Mouse (Mus musculus): ENCODE data around the gene Klhl26. TPM values are rescaled to one million over a fixed set of nuclear protein-coding genes. Genes with fewer than 3 reads are reported as not detected.

Klhl26 gene
- polyA plus RNA-seq, 1 experiment from 2014 or later = 18.7 TPM

DNA sequence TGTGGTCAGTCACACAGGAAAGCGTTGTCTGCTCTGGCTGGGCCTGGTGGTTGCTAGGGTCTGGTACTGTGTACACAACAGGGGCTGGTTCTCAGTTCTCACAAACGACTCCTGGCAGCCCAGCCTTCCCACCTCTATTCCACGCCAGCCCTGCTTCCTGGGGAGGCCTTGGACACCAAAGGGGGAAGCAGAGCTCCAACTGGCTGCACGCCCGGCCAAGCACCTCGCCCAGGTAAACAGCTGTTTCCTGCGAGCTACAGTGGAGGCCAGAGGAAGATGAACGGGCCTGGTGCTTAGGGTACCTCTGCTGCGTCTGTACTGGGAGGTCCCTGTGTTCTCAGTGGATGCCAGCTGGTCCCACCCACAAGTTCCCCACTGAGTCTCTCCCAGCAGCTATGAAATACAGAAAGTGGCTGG, 67.3 kb downstream of the Klhl26 start:
- peaks cover 54% of the 10 kb centered on the region for H3K4me1 ChIP-seq (replicated peaks)
- 0 out of 2 replicates have a peak overlapping the region, but pooled peaks have one; percentile 10 for H3K9ac ChIP-seq
- H3K36me3 ChIP-seq = 0 out of 2 replicates have a peak, but pooled peaks cover 1% of the 10 kb centered on the region
- peak overlapping the region; percentile 89 for H3K27ac ChIP-seq
- no peaks in the 10 kb centered on the region for H3K9me3 ChIP-seq
- H3K4me3 ChIP-seq (replicated peaks) = no peak overlapping the region
- no peaks in the 10 kb centered on the region for H3K27me3 ChIP-seq (replicated peaks)
- peak overlapping the region; percentile 42 for H3K4me2 ChIP-seq (replicated peaks)
- peak; percentile 8; the same call in 1 of the 2 replicates for ATAC-seq
- WGBS = 25% methylated on average over 9 of the region's 9 CpGs

DNA sequence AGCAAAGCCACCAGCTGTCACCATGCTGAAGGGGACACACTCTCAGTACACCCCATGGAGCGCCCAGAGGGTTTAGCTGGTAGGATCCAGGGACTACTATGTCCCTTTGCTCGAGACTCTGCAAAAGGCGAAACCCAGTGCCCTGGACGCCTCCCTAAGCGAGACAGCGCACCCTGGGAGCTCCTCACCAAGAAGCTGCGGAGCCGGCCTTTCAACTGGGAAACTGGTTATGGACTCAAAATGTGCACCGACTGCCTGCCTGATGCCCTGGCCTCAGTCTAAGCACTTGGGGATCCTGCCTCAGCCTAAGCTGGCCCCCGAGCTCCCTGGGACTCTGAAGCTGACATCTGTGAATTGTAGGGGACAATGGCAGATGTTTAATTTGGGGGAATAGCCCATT, 67.7 kb downstream of the Klhl26 start:
- Histone ChIP-seq H3K4me3 (replicated peaks) (no peak overlapping the region), H3K4me2 (replicated peaks) (peak overlapping the region; percentile 42), H3K9me3 (no peaks in the 10 kb centered on the region), H3K9ac (0 out of 2 replicates have a peak overlapping the region, but pooled peaks have one; percentile 10), H3K27ac (peak overlapping the region; percentile 89), H3K4me1 (replicated peaks) (peaks cover 55% of the 10 kb centered on the region), H3K27me3 (replicated peaks) (no peaks in the 10 kb centered on the region), H3K36me3 (0 out of 2 replicates have a peak, but pooled peaks cover 4% of the 10 kb centered on the region)
- WGBS = 75% methylated on average over 10 of the region's 10 CpGs
- peak; percentile 0; the same call in 1 of the 2 replicates for ATAC-seq

DNA sequence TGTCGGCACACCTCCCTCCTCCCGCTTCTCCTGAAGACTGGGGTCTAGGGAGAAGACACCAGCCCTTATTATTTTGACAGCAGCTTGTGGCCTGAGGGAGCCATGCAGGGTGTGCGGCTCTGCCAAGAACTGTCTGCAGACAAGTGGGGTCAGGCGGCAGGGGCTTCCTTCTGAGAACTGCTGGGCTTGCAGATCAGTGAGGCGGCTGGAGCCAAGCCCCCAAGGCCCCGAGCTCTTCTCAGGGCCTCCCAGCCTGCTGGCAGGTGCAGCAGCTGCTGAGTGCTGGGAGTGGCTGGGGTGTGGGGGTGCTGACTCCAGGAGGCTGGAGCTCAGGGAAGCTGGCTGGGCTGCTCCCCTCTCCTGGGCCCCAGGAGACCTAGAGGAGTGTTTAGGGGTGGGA, 68.5 kb downstream of the Klhl26 start:
- H3K4me1 ChIP-seq (replicated peaks) = peaks cover 55% of the 10 kb centered on the region
- 29% methylated on average over 6 of the region's 6 CpGs for WGBS
- H3K9ac ChIP-seq = peak overlapping the region; percentile 26; the same call in 1 of the 2 replicates
- ATAC-seq = peak; percentile 85
- H3K27ac ChIP-seq = peak overlapping the region; percentile 89
- no peaks in the 10 kb centered on the region for H3K9me3 ChIP-seq
- no peak overlapping the region for H3K4me3 ChIP-seq (replicated peaks)
- no peaks in the 10 kb centered on the region for H3K27me3 ChIP-seq (replicated peaks)
- peak overlapping the region; percentile 42 for H3K4me2 ChIP-seq (replicated peaks)
- 0 out of 2 replicates have a peak, but pooled peaks cover 4% of the 10 kb centered on the region for H3K36me3 ChIP-seq

DNA sequence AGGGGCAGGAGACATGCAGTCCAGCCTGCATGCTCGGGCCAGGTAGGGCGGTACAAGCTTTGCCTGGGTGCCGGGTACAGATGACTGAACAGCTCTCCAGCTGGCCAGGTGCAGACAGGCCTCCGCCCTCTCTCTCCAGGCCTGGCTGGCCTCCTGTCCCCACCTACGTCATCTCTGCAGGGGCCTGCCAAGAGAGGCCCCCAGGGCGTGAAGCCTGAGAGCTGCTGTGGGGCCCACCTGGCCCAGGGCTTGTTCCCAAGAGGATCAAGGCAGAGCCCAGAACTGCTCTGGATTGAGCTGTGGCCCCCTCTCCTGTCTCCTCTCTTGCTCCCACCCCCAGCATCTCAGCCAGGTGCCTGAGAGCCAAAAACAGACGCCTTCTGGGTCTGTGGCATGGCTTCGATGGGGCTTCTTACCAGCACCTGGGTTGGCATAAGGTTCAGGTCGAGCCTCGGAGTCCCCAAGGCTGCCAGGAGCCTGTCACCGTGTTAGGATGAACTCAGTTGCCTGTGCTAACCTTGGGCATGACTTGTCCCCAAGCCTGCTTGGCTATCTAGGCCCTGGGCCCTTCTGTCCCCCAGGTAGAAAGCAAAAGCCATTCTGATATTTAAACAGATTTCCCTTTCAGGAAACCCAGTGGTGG, 70.2 kb downstream of the Klhl26 start:
- 0 out of 2 replicates have a peak overlapping the region, but pooled peaks have one; percentile 3 for H3K4me3 ChIP-seq (replicated peaks)
- H3K27me3 ChIP-seq (replicated peaks) = no peaks in the 10 kb centered on the region
- ATAC-seq = peak; percentile 79
- peaks cover 53% of the 10 kb centered on the region for H3K4me1 ChIP-seq (replicated peaks)
- 61% methylated on average over 11 of the region's 11 CpGs for WGBS
- peak overlapping the region; percentile 26; the same call in 1 of the 2 replicates for H3K9ac ChIP-seq
- H3K27ac ChIP-seq = peak overlapping the region; percentile 84
- no peaks in the 10 kb centered on the region for H3K9me3 ChIP-seq
- peak overlapping the region; percentile 41 for H3K4me2 ChIP-seq (replicated peaks)
- 0 out of 2 replicates have a peak, but pooled peaks cover 4% of the 10 kb centered on the region for H3K36me3 ChIP-seq

DNA sequence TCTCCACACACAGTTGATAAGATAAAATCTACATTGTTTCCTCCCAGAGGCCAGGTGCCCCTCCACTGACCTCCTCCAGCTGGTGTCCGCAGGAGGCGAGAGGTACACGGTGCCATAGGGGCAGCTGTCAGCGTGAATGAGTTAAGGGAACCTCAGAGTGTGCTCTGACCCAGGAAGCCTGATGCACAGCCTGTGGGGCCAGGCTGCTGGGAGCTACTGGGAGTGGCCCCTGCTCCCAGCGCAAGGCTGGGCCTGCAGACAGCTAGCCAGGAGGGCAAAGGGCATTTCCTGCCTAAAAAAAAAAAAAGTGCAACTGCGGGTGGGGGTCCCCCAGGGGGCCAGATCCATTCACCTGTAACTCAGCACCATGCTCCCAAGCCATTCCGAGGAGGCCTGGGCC, 71.6 kb downstream of the Klhl26 start:
- peak overlapping the region; percentile 41; the same call in 1 of the 2 replicates for H3K4me2 ChIP-seq (replicated peaks)
- 25% methylated on average over 7 of the region's 7 CpGs for WGBS

DNA sequence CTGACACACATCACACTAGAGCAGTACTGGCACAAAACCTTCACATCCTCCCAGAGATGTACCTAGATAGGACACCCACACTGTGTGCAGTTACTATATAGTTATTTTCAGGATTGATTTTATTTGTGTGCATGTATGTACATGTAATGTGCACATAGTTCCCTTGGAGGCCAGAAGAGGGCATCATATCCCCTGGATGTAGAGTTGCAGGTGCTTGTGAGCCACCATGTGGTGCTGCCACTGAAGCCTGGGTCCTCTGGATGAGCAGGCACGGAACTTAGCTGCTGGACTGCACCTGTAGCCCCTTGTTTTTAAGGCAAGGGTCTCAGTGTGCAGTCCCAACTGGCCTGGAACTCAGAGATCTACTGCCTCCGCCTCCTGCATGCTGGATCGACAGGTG, 72.6 kb downstream of the Klhl26 start:
- Histone ChIP-seq H3K9ac (no peak overlapping the region), H3K27me3 (replicated peaks) (no peaks in the 10 kb centered on the region), H3K4me3 (replicated peaks) (no peak overlapping the region), H3K4me2 (replicated peaks) (no peak overlapping the region), H3K27ac (no peak overlapping the region), H3K9me3 (no peaks in the 10 kb centered on the region), H3K4me1 (replicated peaks) (peaks cover 42% of the 10 kb centered on the region), H3K36me3 (0 out of 2 replicates have a peak, but pooled peaks cover 6% of the 10 kb centered on the region)
- ATAC-seq = no peak
- WGBS = 93% methylated on average over 3 of the region's 3 CpGs

More for the DNA sequence above, 71.6 kb downstream of the Klhl26 start:
- no peaks in the 10 kb centered on the region for H3K9me3 ChIP-seq
- 0 out of 2 replicates have a peak, but pooled peaks cover 5% of the 10 kb centered on the region for H3K36me3 ChIP-seq
- peak; percentile 58 for ATAC-seq
- no peaks in the 10 kb centered on the region for H3K27me3 ChIP-seq (replicated peaks)
- no peak overlapping the region for H3K4me3 ChIP-seq (replicated peaks)
- H3K4me1 ChIP-seq (replicated peaks) = peaks cover 50% of the 10 kb centered on the region
- peak overlapping the region; percentile 84 for H3K27ac ChIP-seq
- no peak overlapping the region for H3K9ac ChIP-seq

Other genes starting within 250 kb of the Klhl26 start
- gene Sugp2, start 242.7 kb downstream of the Klhl26 start, polyA plus RNA-seq (2015; fragmentation: Nextera tagmentation; extraction: Ambion mirVana) = 20.6 and 23.0 TPM in 2 replicates
- gene Armc6, start 242.5 kb downstream of the Klhl26 start, polyA plus RNA-seq (2015; fragmentation: Nextera tagmentation; extraction: Ambion mirVana) = 25.4 and 26.4 TPM in 2 replicates
- 27.7 and 31.5 TPM in 2 replicates for gene Homer3, start 194.1 kb downstream of the Klhl26 start, polyA plus RNA-seq (2015; fragmentation: Nextera tagmentation; extraction: Ambion mirVana)
- 45.8 and 52.7 TPM in 2 replicates for gene Ddx49, start 174.5 kb downstream of the Klhl26 start, polyA plus RNA-seq (2015; fragmentation: Nextera tagmentation; extraction: Ambion mirVana)
- gene Cope, start 174.4 kb downstream of the Klhl26 start, polyA plus RNA-seq (2015; fragmentation: Nextera tagmentation; extraction: Ambion mirVana) = 331 and 429 TPM in 2 replicates
- gene Cers1, start 161.2 kb downstream of the Klhl26 start, polyA plus RNA-seq (2015; fragmentation: Nextera tagmentation; extraction: Ambion mirVana) = 3.6 TPM in 2 replicates
- gene Gdf1, start 147.2 kb downstream of the Klhl26 start, polyA plus RNA-seq (2015; fragmentation: Nextera tagmentation; extraction: Ambion mirVana) = 0.38 and 1.4 TPM in 2 replicates
- 14.6 and 15.7 TPM in 2 replicates for gene Upf1, start 123.7 kb downstream of the Klhl26 start, polyA plus RNA-seq (2015; fragmentation: Nextera tagmentation; extraction: Ambion mirVana)
- 0.39 and 0.82 TPM in 2 replicates for gene Comp, start 103.4 kb downstream of the Klhl26 start, polyA plus RNA-seq (2015; fragmentation: Nextera tagmentation; extraction: Ambion mirVana)
- gene Crtc1, start 37.4 kb downstream of the Klhl26 start, polyA plus RNA-seq (2015; fragmentation: Nextera tagmentation; extraction: Ambion mirVana) = 14.8 and 15.0 TPM in 2 replicates
- gene Tmem59l, start 10.4 kb upstream of the Klhl26 start, polyA plus RNA-seq (2015; fragmentation: Nextera tagmentation; extraction: Ambion mirVana) = 3.2 and 4.2 TPM in 2 replicates
- gene Crlf1, start 16.2 kb upstream of the Klhl26 start, polyA plus RNA-seq (2015; fragmentation: Nextera tagmentation; extraction: Ambion mirVana) = 0.95 and 1.2 TPM in 2 replicates
- gene Rex1bd, start 29.8 kb upstream of the Klhl26 start, polyA plus RNA-seq (2015; fragmentation: Nextera tagmentation; extraction: Ambion mirVana) = 121 and 132 TPM in 2 replicates
- 957 and 992 TPM in 2 replicates for gene Uba52, start 33.8 kb upstream of the Klhl26 start, polyA plus RNA-seq (2015; fragmentation: Nextera tagmentation; extraction: Ambion mirVana)
- 277 and 331 TPM in 2 replicates for gene Fkbp8, start 50.8 kb upstream of the Klhl26 start, polyA plus RNA-seq (2015; fragmentation: Nextera tagmentation; extraction: Ambion mirVana)
- 60.5 and 65.8 TPM in 2 replicates for gene Kxd1, start 51.0 kb upstream of the Klhl26 start, polyA plus RNA-seq (2015; fragmentation: Nextera tagmentation; extraction: Ambion mirVana)
- 15.9 TPM in 2 replicates for gene Ell, start 62.5 kb upstream of the Klhl26 start, polyA plus RNA-seq (2015; fragmentation: Nextera tagmentation; extraction: Ambion mirVana)
- gene Isyna1, start 117.4 kb upstream of the Klhl26 start, polyA plus RNA-seq (2015; fragmentation: Nextera tagmentation; extraction: Ambion mirVana) = 123 and 130 TPM in 2 replicates
- gene Ssbp4, start 131.9 kb upstream of the Klhl26 start, polyA plus RNA-seq (2015; fragmentation: Nextera tagmentation; extraction: Ambion mirVana) = 86.9 and 91.7 TPM in 2 replicates
- 2.4 and 2.5 TPM in 2 replicates for gene Lrrc25, start 139.2 kb upstream of the Klhl26 start, polyA plus RNA-seq (2015; fragmentation: Nextera tagmentation; extraction: Ambion mirVana)
- gene Gdf15, start 155.5 kb upstream of the Klhl26 start, polyA plus RNA-seq (2015; fragmentation: Nextera tagmentation; extraction: Ambion mirVana) = 2.3 and 2.9 TPM in 2 replicates
- 58.0 and 74.2 TPM in 2 replicates for gene Pgpep1, start 183.4 kb upstream of the Klhl26 start, polyA plus RNA-seq (2015; fragmentation: Nextera tagmentation; extraction: Ambion mirVana)
- 286 and 323 TPM in 2 replicates for gene Lsm4, start 196.3 kb upstream of the Klhl26 start, polyA plus RNA-seq (2015; fragmentation: Nextera tagmentation; extraction: Ambion mirVana)
- gene Jund, start 222.0 kb upstream of the Klhl26 start, polyA plus RNA-seq (2015; fragmentation: Nextera tagmentation; extraction: Ambion mirVana) = 83.7 and 88.8 TPM in 2 replicates
- not detected in 2 replicates for gene Iqcn, start 226.5 kb upstream of the Klhl26 start, polyA plus RNA-seq (2015; fragmentation: Nextera tagmentation; extraction: Ambion mirVana)
- 2.1 and 2.5 TPM in 2 replicates for gene Gm3336, start 241.6 kb upstream of the Klhl26 start, polyA plus RNA-seq (2015; fragmentation: Nextera tagmentation; extraction: Ambion mirVana)
- 0.21 and 0.53 TPM in 2 replicates for gene Pde4c, start 246.8 kb upstream of the Klhl26 start, polyA plus RNA-seq (2015; fragmentation: Nextera tagmentation; extraction: Ambion mirVana)

Data from intestine, embryonic 15.5 days (tissue).